Mouse (Mus musculus): Measurements from ENCODE around the gene Rdh5.
A peak's percentile ranks its signal among the peaks of the same experiment; 100 is the strongest.

Gene Rdh5

DNA sequence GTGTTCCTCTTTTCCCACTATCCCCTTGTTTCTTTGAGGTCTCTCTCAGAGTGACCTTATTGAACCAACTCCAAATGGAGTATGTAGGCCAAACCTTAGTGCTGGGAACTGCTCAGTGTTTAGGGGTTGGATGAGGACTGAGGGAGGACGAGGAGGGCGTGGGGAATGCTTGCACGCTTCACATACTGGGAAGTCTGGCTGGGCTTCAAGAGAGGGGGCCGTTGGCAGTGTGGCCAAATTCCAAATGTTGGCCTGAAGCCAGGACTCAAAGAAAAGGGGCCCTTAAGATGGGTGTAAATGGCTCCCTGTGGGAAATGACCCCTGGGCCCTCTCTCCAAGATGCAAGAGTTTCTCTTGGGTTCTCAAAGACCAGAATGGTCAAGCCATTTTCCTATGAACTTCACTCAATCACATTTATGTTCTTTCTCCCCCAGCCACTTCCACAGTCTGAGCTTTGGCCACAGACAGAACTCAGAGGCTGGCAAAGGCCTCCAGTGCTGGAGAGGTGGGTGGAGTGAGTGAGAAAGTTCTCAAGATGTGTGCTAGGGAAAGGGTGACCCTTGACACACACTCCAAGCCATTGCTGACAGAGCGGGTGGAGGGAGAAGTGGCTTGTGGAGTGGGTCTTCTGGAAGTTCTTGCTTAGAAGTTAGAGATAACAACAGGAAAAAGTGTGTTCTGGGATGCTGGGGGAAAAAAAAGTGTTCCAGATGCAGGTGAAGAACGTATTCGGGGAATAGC is 7.1 kb upstream of the Rdh5 start:
- no peak for DNase-seq (ENCODE audit: low read depth, low spot score)

DNA sequence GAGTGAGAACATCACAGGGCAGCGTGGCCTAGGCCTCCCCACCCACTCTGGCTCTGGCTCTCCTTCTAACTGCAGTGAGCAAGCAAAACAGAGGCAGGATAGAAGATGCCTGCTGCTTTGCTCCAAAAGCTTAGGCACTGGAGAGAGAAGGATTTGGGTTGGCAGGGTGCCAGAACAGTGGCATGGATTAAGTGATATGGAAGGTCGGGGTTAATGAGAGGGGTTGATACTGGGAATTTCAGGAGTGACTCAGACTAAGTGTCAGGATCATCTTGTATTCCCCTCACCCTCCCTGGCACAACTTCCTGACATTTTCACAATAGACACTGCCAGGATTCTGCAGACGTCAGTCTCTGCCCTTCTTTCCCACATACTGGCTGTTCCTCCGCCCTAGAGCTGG is 5.7 kb upstream of the Rdh5 start:
- DNase-seq (ENCODE audit: low read depth, low spot score), result no peak

DNA sequence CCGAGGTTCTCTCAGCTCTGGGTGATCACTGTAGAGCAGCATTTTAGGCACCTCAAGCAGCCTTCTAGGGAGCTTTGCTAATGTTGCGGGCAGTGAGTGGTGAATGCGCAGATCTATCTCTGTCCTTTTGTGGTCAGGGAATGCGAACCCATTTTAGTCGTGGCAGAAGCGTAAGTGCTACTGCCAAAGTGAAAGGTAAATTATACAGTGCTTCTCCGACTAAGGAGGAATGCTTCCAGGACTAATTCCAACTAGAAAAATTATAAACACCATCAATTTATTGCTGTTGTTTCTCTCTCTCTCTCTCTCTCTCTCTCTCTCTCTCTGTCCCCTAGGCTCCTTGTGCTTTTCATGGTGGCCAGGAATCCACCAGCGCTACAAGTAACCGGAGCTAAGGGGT is 1.2 kb upstream of the Rdh5 start, which contains the start of gene Bloc1s1:
Bloc1s1 (minus strand) TSS at position 101 of the 400 bp plus-strand sequence.
- no peak for DNase-seq (ENCODE audit: low read depth, low spot score)

DNA sequence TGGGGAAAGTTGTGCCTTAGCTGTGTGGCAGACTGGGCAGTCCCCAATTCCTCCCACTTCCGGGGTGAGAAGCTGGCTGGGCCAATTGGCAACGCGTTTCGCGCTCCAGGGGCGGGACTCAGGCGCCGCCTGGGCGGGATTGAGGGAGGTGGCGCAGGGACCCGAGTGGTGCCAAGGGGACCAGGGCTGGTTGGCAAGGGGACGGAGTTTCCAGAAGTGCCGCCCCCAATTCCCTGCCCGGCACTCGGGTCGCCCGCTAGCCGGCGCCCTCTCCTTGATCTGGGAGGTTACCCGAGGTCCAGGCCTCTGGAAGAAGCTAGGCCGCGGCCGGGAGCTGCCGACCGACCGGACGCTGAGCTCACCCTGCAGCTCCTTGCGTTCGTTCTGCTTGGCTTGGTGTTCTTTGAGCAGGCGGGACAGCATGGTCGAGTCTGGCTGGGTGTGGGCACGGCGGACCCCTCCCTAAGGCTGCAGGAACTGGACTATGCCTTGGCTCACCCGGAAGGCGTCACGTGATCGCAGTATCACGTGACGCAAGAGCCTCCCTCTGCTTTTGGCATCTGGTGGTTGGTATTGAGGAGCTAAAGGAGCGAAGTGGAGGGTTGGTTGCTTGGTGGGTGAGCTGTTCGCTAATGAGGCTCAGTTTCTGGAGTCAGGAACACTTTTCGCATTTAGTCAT is 464 bp upstream of the Rdh5 start:
- DNase-seq (ENCODE audit: low read depth, low spot score), result peak; percentile 81

DNA sequence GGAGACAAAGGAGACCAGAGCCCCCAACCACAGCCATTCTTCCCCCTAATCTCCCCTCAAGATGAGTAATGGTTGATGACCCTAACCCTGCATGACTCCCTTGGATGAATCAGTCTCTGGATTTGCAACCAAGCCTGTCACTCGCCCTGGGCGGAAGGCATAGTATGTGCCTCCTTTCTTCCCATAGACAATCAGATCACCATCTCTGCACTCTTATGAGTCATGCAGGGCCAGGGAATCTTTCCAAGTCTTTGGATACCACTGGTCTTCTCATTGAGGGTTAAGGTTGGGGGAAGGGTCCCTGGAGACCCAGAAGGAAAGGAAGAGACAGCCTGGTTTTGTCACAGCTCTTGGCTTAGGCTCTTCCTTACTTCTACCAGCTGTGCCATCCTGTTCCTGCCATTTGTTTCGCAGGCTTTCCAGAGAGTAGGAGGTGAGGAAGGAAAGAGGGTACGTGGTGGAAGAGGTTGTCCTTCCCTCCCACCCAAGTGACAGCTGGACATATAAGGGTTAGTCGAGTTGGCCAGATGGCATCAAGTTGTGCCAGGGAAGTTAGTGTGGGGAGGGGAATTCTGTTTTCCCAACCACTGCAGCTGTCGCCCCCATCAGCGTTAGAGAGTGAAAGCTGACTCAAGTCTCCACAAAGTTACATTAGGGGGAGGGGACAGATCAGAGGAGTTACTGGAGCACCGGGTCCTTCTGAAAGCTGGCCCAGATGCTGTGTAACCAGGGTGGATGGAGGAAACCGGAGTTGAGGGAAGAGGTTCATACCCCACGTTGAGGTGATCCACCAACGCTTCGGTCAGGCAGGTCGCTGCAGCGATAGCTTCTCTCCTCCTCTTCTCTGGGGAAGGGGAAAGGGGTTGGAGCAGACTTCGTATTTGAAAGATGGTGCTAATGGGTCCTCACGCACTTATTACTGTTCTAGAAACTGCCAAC is 536 bp downstream of the Rdh5 start:
- DNase-seq (ENCODE audit: low read depth, low spot score), result no peak

DNA sequence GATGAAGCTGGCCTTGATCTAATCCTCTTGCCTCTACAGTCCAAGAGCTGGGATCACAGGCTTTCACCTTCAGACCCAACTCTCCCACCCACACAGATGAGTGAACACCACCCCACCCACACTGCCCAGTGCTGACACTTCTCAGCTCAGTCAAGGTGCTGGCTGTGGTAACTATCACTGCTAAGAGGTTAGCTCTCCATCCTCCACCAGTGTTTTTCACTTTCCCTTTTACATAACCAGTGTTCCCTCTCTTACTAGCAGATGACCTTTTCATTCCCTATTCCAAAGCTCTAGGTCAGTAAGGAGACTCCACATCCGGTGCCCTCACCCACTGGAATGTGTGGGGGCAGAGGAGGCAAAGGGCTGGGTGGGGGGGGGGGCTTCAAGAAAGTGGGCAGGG is 1.4 kb downstream of the Rdh5 start:
- DNase-seq (ENCODE audit: low read depth, low spot score), result no peak

DNA sequence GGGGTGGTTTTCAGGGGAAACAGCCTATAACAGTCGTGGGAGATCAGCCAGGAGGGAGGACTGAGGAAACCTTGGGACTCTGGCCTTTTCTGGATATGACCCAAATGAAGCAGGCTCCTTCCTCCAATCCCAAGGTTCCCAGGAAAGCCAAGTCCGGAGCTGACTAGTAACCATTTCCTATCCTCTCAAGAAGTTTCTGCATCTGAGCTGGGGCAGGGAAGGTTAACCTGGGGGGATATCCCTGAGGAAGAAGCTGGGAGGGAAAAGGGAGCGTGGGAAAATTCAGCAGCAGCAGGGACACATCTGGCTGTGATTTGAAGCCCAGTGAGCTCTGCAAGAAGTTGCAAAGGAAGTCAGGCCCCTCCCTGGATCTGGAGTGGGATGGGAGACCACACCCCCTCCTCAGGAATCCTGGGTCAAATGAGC is 1.9 kb downstream of the Rdh5 start:
- no peak for DNase-seq (ENCODE audit: low read depth, low spot score)

DNA sequence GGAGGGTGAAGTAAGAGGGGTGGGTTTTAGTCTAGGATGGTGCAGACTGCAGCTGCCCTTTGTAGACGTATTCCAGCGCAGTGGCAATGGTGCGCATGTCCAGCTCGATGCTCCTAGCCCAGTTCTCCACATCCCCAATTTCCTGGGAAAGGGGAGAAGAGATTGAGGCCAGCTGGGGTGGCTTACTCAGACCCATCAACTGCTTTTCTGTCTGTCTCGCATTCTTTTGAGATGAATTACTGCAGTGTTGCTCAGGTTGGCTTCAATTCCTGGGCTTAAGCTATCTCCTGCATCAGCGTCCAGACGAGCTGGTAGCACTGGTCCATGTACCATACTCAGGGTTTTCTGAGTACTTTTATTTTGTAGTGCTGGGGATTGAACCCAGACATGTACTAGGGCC is 2.7 kb downstream of the Rdh5 start:
- DNase-seq (ENCODE audit: low read depth, low spot score), result no peak

DNA sequence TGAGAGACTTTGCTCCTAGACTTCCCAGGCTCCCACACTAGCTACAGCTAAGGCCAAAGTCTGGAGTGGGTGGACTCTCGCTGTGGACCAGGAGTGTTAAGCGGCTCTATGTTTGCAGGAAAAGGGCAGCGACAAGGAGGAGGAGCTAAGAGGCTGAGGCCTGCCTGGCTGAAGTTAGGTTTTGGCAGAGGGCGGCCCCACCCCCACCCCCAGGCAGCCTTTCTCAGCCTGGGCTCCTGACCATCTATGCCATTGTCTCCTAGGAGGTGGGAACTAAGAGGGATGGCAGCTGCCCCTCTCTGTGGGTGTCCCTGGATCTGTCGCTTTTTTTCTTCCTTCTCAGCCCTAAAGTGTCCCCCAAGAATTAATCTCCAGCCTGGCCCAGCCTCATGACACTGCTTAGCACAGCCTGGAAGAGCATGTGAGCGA is 3.5 kb downstream of the Rdh5 start:
- no peak for DNase-seq (ENCODE audit: low read depth, low spot score)

DNA sequence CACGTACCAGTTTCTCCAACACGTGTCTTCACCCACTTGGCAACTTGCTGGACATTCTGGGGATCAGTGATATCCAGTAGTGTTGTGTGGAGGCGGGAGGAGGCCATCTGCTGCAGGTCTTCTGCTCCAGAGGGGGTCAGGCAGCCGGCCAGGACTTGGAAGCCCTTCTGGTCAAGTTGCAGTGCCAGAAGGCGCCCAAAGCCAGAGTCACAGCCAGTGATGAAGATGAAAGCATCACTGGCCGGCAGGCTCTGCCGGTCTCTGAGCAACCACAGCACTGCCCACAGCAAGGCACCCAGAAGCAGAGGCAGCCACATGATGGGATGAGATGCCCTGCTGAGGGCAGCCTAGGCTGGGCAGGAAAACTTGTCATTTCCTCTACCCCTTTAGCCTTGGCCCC is 4.4 kb downstream of the Rdh5 start:
- no peak for DNase-seq (ENCODE audit: low read depth, low spot score)

DNA sequence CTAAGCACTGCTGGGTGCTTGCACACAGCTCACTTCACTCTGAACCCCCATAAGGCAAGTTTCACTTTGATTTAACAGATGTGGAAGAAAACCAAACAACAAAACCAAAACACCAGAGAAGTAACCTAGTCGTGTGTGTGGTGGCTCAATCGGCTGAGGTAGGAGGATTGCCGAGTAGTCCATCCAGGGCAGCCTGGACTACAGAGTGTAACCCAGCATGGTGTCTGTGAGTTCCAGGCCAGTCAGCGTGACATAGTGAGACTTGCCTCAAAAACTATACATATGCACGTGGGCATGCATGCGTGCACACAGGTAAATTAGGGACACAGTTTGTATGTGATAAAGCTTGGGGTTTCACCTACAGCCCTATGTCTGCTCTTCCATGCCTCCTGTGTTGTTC is 5.3 kb downstream of the Rdh5 start:
- DNase-seq (ENCODE audit: low read depth, low spot score), result no peak

DNA sequence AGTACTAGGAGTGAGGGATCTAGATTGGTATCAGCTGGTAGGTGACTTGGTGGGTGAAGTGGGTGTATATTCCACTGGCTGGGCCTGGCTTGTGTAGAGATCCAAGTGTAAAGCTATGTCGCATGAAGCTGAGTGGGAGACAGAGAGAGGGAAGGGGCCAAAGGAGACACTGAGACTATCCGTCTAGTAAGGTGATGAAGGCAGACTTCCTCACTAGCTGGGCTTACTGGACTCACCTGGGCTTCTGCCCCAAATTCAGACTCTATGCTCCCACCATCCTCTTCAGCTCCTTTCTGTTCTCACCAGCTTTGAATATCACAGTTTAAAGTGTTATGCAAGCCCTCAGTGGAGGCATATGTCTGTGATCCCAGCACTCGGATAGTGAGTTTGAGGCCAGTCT is 6.0 kb downstream of the Rdh5 start:
- DNase-seq (ENCODE audit: low read depth, low spot score), result no peak

DNA sequence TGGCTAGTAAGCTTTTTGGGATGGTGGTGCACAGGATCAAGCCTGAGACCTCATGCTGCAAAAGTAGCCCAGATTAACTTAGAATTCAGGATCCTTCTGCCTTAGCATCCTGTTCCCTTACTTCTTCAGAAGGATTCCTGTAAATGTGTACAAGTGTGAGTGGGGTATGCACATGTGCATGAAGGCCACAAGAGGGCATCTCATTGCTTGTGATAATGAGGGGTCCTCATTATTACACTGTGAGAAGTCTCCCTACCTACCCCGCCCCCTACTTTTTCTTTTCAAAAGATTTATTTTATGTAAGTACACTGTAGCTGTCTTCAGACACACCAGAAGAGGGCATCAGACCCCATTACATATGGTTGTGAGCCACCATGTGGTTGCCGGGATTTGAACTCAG is 7.1 kb downstream of the Rdh5 start:
- no peak for DNase-seq (ENCODE audit: low read depth, low spot score)

DNA sequence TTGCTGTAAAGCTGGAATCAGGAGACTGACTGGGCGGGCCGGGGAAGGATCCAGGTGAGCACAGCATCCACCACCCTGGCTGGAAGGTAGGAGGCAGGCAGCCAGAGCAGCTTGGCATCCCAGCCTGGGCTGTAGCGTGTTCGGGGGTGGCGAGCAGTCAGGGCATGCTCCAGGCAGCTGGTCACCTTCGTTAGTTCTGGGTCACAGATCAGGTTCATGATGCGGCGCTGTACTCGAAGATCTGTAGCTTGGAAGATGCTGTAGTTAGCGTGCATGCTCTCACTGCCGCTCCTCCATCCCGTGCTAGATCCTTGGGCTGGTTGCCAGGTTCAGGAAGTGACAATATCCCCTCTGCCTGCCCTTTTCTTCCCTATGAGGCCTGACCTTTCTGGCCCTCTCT is 9.0 kb downstream of the Rdh5 start:
- no peak for DNase-seq (ENCODE audit: low read depth, low spot score)

DNA sequence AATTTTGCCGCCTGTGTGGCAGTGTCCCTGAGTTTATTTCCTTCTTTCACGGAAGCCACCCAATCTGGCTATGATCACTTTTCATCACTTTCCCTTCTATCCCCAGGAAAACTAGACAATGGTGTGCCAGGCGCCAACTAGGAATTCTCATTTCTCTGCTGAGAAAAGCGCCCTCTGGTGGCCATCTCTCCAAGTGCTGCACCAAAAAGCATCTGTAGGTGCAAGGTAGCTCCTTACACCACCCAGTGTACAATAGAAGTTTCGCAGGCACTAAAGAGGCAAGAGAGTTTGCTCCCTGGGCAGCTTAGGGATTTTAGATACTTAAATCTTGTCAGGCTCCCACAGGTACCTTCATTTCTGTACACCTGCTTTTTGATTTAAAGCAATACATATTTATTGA is 9.5 kb downstream of the Rdh5 start:
- peak; percentile 61 for DNase-seq (ENCODE audit: low read depth, low spot score)

DNA sequence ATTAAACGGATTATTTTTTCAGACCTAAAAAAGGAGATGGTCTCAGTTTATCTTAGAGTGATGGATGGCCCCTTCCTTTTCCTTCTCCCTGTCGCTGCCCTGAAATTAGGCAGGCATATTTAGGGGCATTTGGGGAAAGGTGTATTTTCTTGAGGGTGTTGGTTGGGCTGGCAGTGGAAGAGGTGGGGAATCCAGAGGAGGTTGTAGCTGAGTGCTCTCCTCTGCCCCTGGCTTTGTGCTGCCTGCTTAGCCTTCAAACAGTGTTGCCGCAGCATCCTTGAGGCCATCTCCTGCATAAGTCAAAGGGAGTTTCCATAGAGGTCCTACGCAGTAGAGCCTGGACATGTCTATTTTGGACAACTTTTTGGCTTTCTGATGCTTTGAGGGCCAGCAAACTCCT is 9.9 kb downstream of the Rdh5 start:
- no peak for DNase-seq (ENCODE audit: low read depth, low spot score)

DNA sequence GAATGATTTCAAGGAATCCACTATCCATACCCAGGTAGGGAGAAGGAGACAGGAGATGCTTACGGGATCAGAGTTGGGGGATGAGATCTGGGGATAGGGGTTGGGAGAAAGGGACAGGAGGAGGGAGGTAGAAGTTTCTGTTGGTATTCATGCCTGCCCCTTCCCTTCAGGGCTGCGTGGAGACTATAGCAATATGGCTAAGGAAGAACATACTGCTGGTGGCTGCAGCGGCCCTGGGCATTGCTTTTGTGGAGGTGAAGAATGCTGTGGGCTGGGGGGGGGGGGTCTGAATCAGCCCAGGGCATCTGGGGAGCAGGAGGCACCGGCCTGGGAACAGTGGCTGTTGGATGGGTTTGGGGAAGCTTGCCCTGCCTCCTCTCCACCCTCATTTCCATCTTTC is 10.4 kb downstream of the Rdh5 start:
- DNase-seq (ENCODE audit: low read depth, low spot score), result no peak

DNA sequence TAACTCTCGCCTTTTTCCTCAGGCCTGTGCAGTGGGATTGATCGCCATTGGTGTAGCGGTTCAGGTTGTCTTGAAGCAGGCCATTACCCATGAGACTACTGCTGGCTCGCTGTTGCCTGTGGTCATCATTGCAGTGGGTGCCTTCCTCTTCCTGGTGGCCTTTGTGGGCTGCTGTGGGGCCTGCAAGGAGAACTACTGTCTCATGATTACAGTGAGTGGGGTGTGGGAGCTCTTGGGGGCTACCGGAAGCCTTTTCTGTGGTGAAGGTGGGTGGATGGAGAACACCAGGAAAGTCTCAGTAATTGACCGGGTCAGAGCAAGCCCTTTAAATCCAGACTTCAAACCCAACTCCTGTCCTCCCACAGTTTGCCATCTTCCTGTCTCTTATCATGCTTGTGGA is 11.3 kb downstream of the Rdh5 start:
- DNase-seq (ENCODE audit: low read depth, low spot score), result no peak

DNA sequence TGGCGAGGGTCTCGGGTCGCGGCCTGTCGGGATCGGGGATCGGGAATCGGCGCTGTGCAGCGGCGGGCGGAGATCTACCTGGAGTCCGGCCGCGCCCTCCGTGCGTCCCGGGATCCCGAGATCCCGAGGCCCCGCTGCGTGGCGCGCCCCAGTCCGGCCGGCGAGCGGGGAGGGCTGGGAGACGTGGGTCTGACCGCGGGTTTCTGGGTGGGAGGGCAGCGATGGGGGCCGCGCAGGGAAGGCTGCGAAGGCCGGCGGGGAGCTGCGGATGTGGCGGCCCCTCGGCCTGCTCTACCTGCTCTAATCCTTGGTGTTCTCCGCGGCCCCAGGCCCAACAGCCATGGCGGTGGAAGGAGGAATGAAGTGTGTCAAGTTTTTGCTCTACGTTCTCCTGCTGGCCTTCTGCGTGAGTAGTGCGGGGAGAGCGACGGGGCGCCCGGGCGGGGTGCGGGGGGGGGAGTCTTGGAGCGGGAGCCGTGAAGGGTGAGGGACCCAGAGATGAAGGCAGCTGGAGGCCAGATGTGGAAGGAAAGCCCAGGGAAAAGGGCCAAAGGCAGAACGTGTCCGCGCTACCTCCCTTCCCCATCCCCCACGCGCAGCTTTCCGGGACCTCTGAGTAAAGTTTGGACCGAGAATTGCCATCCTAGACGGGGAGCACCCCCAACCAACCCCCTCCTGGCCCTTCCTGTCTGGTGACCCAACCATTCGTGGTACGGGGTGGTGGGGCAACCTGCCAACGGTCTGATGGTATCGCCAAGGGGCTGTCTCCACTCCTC is 12.4 kb downstream of the Rdh5 start:
- no peak for DNase-seq (ENCODE audit: low read depth, low spot score)

DNA sequence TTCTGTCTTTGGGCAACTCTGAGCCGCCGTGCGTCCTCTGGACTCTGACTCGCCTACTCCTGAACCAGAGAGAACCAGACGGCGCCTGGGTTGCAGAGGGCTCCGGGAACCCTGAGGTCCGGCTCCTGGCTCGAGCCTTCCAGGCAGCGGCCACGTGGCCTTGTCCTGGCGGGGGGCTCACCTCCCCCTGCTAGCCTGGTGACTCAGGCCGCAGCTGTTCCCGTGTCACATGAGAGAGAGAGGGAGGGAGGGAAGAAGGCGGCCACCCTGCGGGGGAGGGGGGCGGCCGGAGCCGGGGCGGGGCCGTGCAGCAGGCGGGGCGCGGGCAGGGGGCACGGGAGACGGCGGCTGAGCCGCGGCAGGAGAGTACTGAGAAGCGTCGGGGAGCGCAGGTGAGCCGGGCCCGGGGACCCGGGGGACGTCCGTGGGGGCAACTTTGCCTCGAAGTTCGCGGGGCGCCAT is 13.1 kb downstream of the Rdh5 start:
- DNase-seq (ENCODE audit: low read depth, low spot score), result no peak

DNA sequence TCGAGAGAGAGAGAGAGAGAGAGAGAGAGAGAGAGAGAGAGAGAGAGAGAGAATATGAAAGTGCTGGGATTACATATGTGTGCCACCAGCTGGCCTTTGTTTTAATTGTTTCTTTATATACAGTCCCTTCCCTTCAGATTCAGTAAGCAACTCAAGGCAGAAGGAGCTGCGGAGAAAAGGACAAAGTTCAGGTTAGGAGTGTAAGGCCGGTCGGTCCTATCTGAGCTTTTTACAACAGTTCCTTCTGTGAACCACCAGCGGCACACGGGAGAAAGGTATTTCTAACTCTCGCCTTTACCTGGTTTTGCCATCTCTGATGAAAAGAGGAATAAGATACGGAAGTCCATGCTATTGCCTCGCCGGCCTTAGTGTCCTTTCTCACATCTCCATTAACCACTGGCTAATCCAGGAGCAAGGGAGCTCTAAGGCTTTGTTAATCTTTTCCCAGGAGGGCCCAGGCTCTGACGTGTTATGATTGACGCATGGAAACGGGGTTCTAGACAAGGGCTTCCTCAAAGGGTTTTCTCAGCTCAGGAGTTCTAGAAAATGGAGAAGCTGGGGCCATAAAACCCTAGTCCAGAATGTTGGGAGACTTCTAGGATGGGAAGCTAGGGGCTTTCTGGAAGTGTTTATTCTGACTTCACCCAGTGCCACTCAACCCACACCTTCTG is 13.8 kb downstream of the Rdh5 start:
- no peak for DNase-seq (ENCODE audit: low read depth, low spot score)

Measured in c-Kit-negative CD71-positive TER-119-positive erythroid progenitor cells, embryonic 14.5 days (primary cell).